8 mouse cellular contexts compared by ENCODE assay signal in genomic region chr6:92941281-92941731, GRCm38 (mm10). TPM values are rescaled to one million over a fixed set of nuclear protein-coding genes. Genes with fewer than 3 reads are reported as not detected.
DNase-seq lines count a peak whose midpoint lies in the region; ATAC-seq and TF ChIP-seq lines count a peak whose summit lies in the region.

No protein-coding gene starts in this region.

- H3K9me3 ChIP-seq in liver, embryonic 14.5 days (ENCODE audit: control insufficient read depth, low read length) = no peaks in the 10 kb centered on the region
- no peaks in the 10 kb centered on the region for H3K9me3 ChIP-seq in neural tube, embryonic 12.5 days

- peak overlapping the region; percentile 38 to 59 for H3K4me3 ChIP-seq in liver, embryonic 14.5 days (ENCODE audit: insufficient read depth in 1 of 2, low read depth in 2 of 2, low read length in 2 of 2)
- H3K4me3 ChIP-seq in neural tube, embryonic 12.5 days = peak overlapping the region; percentile 53

- H3K9ac ChIP-seq in liver, embryonic 14.5 days (replicated peaks) = no peak overlapping the region
- H3K9ac ChIP-seq in neural tube, embryonic 12.5 days = 0 out of 2 replicates have a peak overlapping the region, but pooled peaks have one; percentile 18

- peaks cover 44% of the 10 kb centered on the region for H3K27me3 ChIP-seq in liver, embryonic 14.5 days (ENCODE audit: control insufficient read depth, insufficient read depth, low read length)
- H3K27me3 ChIP-seq in neural tube, embryonic 12.5 days (replicated peaks) = peaks cover 53% of the 10 kb centered on the region

- H3K36me3 ChIP-seq in liver, embryonic 14.5 days (replicated peaks; ENCODE audit: control insufficient read depth, insufficient read depth, low read depth) = no peaks in the 10 kb centered on the region
- no peaks in the 10 kb centered on the region for H3K36me3 ChIP-seq in neural tube, embryonic 12.5 days

- TF ChIP-seq EP300 in liver, embryonic 14.5 days (IDR thresholded peaks at IDR 0.05; ENCODE audit: low read depth) = no peak

- no peak overlapping the region for H3K27ac ChIP-seq in liver, embryonic 14.5 days
- no peak overlapping the region for H3K27ac ChIP-seq in neural tube, embryonic 12.5 days

- intact Hi-C loops in heart, postnatal 25 days (cut with DNase I) = loop anchor here (2.0 to 5.0 kb wide), 7 partner anchors 33 to 601 kb away; partner anchors contain the start of gene Gm15737

- DNase-seq in MN1 (ENCODE audit: low spot score) = peak; percentile 37
- DNase-seq in cerebellum, adult 9-11 months = peak; percentile 23
- peak; percentile 87 for DNase-seq in heart, postnatal 25 days (ENCODE audit: low spot score)
- peak; percentile 75 for DNase-seq in layer of hippocampus, adult 11-12 months (ENCODE audit: low spot score)
- peak in 1 of 3 experiments; percentile 2 for DNase-seq in liver, embryonic 14.5 days (ENCODE audit: low read depth in 3 of 3, low spot score in 3 of 3)
- DNase-seq in thymus, postnatal 25 days = peak; percentile 41

- peak overlapping the region; percentile 47 for H3K4me2 ChIP-seq in liver, embryonic 14.5 days (ENCODE audit: low read depth)
- peak overlapping the region; percentile 94 for H3K4me2 ChIP-seq in neural tube, embryonic 12.5 days (replicated peaks)

- TF ChIP-seq CTCF in liver, embryonic 14.5 days (IDR thresholded peaks at IDR 0.05; ENCODE audit: low read depth) = peak; percentile 39; the same call in 1 of the 2 replicates

- no peaks in the 10 kb centered on the region for H3K4me1 ChIP-seq in liver, embryonic 14.5 days (replicated peaks; ENCODE audit: control insufficient read depth in 2 of 2, insufficient read depth in 2 of 2, low read length in 1 of 2)
- peaks cover 32% of the 10 kb centered on the region for H3K4me1 ChIP-seq in neural tube, embryonic 12.5 days

- 0% methylated on average over 21 of the region's 21 CpGs for WGBS in liver, embryonic 14.5 days (ENCODE audit: insufficient replicate concordance)
- under 1% methylated on average over 21 of the region's 21 CpGs for WGBS in neural tube, embryonic 12.5 days

- ATAC-seq in frontal cortex, adult (ENCODE audit: low TSS enrichment) = peak; percentile 64
- peak; percentile 56; the same call in 1 of the 2 replicates for ATAC-seq in liver, embryonic 14.5 days (ENCODE audit: insufficient read depth)
- peak; percentile 71 for ATAC-seq in neural tube, embryonic 12.5 days (ENCODE audit: low FRiP score, low read depth)

RNA-seq across cellular contexts. Expression of gene Adamts9, which starts 2.0 kb away (rescaled TPM):
- total RNA-seq in heart, postnatal 25 days (2021) = 10 to 100 TPM; 20.4 to 21.7 TPM
- 0.81 and 1.2 TPM in 2 replicates for polyA plus RNA-seq in liver, embryonic 14.5 days (2012; rRNA removed)
- polyA plus RNA-seq in liver, embryonic 14.5 days (2014; fragmentation: Nextera tagmentation; extraction: Ambion mirVana) = 0.50 and 0.54 TPM in 2 replicates
- 1.7 and 2.6 TPM in 2 replicates for polyA plus RNA-seq in neural tube, embryonic 12.5 days (2016; fragmentation: Nextera tagmentation; extraction: Ambion mirVana)
